Mouse (Mus musculus) retina, postnatal 7 days (tissue): ENCODE measurements at regions not wholly inside any gene's neighbourhood (a gene's known extent, or its start where the extent isn't known, plus 50 kb on each side); places are given as distances from the start of the nearest gene placed in this dataset.

Experiments
- DNase-seq: peaks from one replicate; pipeline ENCODE4 v3.0.0-alpha.2; 2012; ENCODE audit warnings: low read depth, low spot score

GRCm38 (mm10) chr8:96349503-96349902, 461.2 kb upstream of the Got2 start:
- DNase-seq = no peak

GRCm38 (mm10) chr8:96340702-96341101, 452.4 kb upstream of the Got2 start:
- no peak for DNase-seq

DNA sequence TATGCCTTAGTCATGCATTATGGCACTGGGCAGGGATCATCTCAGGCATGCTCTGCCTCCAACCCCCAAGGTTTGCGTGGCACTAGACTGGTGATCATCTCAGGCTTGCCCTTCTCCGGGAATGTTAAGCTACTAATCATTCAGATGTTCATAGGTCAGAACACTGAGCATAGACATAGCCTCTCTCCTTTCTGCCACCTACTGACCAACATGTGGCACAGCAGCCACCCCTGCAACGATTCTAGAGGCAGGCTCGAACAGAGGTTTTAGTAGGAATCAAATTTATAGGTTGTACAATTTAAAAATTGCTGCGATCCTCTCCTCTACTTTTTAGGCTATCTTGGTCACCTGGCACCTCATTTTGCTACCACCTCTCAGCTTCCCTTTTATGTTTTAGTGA, 430.0 kb upstream of the Got2 start:
- DNase-seq = no peak

DNA sequence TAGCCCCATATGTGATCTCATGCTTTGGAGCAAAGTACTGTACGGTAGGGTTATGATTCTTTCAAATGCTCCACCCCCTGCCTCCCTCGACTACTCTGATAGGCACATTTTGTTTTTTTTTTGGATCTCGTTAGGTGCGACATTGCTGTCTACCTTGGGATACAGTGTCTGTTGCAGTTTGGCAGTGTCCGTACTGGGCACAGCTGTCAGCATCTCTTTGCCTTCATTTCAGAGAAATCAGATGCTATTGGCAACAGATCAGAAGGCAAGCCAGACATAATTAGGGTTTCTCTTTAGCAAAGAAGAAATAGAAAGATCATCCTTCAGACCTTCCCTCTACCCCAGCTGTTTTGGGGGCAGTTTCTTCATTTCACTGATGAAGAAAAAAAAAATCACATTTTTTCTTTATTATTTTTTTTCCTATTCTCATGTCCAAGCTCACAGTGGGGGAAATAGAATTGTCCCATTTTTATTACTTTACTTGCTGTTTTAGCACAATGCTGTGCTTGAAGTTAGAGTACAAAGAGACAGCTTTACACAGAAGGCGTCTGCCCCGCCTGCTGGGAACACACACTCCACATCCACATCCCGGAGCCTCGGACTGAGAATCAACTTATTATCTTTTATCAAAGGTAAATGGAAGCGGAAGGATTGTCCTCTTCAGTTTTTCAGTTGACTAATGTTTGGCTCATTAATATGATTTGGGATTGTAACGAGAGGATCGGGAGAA, 420.8 kb upstream of the Got2 start:
- no peak for DNase-seq

DNA sequence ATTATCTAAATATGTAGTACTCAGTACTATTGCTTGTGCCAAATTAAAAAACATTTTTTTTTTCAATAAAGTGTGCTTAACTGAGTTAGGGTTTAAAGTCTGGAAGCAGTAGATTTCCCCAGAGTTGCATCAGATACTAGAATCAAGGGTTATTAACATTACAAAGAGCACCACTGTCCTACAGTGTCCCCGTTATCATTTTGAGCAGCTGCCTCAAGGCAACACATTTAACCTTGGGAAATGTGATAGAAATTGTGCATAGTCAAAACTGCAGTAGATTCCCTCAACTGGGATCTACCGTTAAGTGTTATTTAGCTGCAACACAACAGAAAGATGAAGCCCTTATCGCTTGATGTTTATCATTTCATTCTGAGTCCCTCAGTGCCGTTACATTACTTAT, 408.3 kb upstream of the Got2 start:
- no peak for DNase-seq

GRCm38 (mm10) chr8:96290740-96291139, 402.4 kb upstream of the Got2 start:
- DNase-seq = no peak

- DNase-seq = no peak
Observed at GRCm38 (mm10) chr8:96289519-96289918, 401.2 kb upstream of the Got2 start.

DNA sequence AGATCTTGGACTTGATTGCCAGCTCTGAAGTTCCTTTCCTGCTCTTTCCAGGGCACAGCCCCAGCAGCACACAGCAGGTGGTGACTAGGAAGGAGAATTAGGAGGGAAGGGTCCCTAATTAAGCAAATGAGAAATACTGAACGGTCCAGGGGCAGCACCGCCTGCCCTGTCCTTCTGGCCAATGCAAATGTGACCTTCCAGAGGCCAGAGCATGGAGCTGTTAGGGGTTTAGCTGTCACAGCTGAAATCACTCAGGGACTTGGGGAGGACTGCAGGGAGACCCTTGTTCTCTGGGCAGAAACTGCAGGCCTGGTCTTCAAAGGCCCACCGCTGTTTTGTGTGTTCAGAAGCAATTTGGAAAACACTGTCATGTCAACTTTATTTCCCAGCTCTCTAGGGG, 400.2 kb upstream of the Got2 start:
- no peak for DNase-seq

DNA sequence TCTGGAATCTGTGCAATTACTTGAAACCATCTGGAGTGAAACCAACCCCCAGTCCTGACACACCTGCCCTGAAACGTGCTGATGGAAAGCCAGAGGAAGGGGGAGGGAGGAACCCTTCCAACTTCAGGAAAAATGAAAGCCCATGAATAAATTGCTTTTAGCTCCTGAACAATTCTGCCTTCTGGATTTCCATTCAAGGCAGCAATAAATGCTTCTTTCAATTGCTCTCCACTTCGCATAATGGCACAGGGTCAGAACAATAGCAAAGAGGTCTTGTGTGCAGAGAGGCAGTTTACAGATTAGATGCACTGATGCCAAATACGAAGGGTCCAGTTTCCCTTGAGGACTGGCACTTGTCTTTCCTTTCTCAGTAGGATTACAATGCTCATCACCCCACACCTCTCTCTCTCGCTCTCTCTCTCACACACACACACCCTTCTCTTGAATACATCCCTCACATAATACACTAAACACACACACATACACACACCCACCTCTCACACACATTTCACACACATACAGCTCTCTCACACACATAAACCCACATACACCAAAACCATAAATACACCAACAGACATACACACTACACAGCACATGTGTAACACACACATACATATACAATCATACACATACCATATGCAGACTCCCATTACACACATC, 389.3 kb upstream of the Got2 start:
- no peak for DNase-seq

- DNase-seq = no peak
Observed at GRCm38 (mm10) chr8:96277058-96277457, 388.7 kb upstream of the Got2 start.

DNA sequence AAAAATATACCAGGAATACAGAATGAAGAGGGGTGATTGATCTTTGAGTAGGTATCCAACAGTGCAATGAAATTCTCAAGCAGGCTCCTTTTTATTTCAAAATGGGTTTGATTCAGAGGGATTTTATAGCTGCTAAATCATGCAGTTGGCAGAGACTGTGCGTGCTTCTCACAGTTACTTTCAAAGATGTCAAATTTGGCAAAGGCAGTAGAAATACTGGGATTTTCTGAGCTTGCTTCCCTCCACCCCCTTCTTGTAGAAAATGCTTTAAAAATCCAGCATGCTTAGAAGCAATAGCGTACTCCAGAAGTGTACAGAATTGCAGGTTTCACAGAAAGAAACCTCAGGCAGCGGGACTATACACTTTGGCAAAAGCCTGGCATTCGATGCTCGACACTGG, 367.9 kb upstream of the Got2 start:
- DNase-seq = no peak

DNA sequence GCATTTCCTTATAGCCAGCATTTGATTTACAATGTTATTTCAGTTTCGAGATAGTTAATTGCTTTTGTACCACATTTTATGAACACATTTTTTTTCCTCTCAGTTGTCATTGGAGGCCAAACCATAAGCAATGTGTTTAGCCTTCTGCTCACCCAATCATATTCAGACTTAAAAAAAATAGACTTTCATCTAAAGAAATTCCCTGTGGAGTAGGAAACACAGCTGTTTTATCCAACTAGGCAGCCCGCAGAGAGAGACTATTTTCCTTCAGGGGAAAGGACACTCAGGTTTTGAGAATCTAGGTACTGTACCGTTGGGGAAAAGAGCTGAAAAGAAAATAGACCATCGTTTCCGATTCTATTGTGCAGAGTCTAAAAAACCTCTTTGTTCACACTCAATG, 367.5 kb upstream of the Got2 start:
- no peak for DNase-seq

GRCm38 (mm10) chr8:96246017-96246416, 357.7 kb upstream of the Got2 start:
- DNase-seq = no peak

GRCm38 (mm10) chr8:96244549-96245152, 356.3 kb upstream of the Got2 start:
- no peak for DNase-seq

DNA sequence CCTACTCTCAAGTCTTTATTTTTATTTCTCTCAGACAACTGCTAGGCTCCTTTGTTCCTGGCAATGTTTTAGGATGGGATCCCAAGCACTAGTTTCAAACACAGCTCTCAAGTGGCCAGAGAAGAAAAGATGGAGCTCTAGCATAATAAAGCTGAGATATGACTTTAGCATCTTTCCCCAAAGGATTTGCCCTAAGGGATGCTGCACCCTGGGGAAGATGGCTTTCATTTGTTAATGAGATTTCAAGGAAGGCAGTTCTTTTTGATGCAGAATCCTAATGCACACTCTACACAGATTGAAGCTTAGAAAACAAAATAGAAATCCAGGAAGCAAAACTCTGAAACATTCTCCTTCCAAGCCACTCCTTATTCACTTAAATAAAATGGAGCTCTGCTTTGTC, 350.1 kb upstream of the Got2 start:
- no peak for DNase-seq

DNA sequence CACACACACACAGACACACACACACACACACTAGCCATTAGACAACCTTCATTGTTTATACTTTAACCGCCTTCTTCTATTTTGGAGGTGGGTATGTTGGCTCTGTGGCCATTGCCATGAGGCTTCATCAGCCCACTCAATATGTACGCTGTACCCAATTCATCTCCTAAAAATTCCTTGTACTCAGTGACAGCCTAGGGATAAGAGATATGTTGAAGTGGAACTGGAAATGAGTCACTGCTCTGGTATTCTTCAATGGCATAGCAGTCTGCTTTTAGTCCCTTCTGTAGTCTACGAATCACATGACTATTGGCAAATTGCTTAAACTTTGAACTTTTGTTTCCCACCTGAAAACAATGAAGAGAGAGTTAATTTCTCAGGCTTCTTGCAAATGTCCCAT, 349.6 kb upstream of the Got2 start:
- no peak for DNase-seq

GRCm38 (mm10) chr8:96230412-96230811, 342.1 kb upstream of the Got2 start:
- peak; percentile 5 for DNase-seq
